Mouse (Mus musculus): ENCODE results near the gene Hoxa3. TPM values are rescaled to one million over a fixed set of nuclear protein-coding genes. Genes with fewer than 3 reads are reported as not detected.
A peak's percentile ranks its signal among the peaks of the same experiment; 100 is the strongest.

Gene Hoxa3
- polyA plus RNA-seq, 1 experiment from 2014 or later: 6.6 TPM

GRCm38 (mm10) chr6:52221993-52222685 lies 9.0 kb upstream of the Hoxa3 start:
- Histone ChIP-seq H3K36me3 (ENCODE audit: control insufficient read depth, insufficient read depth, low read length) (no peaks in the 10 kb centered on the region), H3K27ac (ENCODE audit: low read length) (no peak overlapping the region), H3K4me1 (replicated peaks; ENCODE audit: control insufficient read depth, insufficient read depth, low read length) (peaks cover 12% of the 10 kb centered on the region), H3K9me3 (ENCODE audit: control insufficient read depth, low read length) (no peaks in the 10 kb centered on the region), H3K4me3 (ENCODE audit: low read length) (peak overlapping the region; percentile 69), H3K9ac (ENCODE audit: low read length) (peak overlapping the region; percentile 30; the same call in 1 of the 2 replicates), H3K27me3 (ENCODE audit: control insufficient read depth, insufficient read depth, low read depth, low read length) (peaks cover 93% of the 10 kb centered on the region), H3K4me2 (ENCODE audit: low read depth, low read length) (peak overlapping the region; percentile 97)
- ATAC-seq (ENCODE audit: low read depth): no peak
- 22% methylated on average over 21 of the region's 21 CpGs for WGBS

- Histone ChIP-seq H3K4me1 (replicated peaks; ENCODE audit: control insufficient read depth, insufficient read depth, low read length) (peaks cover 17% of the 10 kb centered on the region), H3K9ac (ENCODE audit: low read length) (peak within 1 kb of the TSS; percentile 79), H3K4me3 (ENCODE audit: low read length) (peak within 1 kb of the TSS; percentile 69), H3K27me3 (ENCODE audit: control insufficient read depth, insufficient read depth, low read depth, low read length) (peaks cover 93% of the 10 kb centered on the region), H3K27ac (ENCODE audit: low read length) (no peak within 1 kb of the TSS; the same call in 1 of the 2 replicates), H3K4me2 (ENCODE audit: low read depth, low read length) (peak within 1 kb of the TSS; percentile 97), H3K9me3 (ENCODE audit: control insufficient read depth, low read length) (no peaks in the 10 kb centered on the region), H3K36me3 (ENCODE audit: control insufficient read depth, insufficient read depth, low read length) (no peaks in the 10 kb centered on the region)
- ATAC-seq (ENCODE audit: low read depth): peak; percentile 59
- 2% methylated on average over 46 of the region's 46 CpGs for WGBS
These were observed 8.3 kb upstream of the Hoxa3 start, which contains the start of gene Hoxa7 for GRCm38 (mm10) chr6:52221337-52221992. Gene Hoxa7, minus strand, starts transcription at chr6:52221854.

GRCm38 (mm10) chr6:52220865-52221310 lies 7.8 kb upstream of the Hoxa3 start:
- 26% methylated on average over 12 of the region's 12 CpGs for WGBS
- peak overlapping the region; percentile 79 for H3K9ac ChIP-seq (ENCODE audit: low read length)
- no peaks in the 10 kb centered on the region for H3K36me3 ChIP-seq (ENCODE audit: control insufficient read depth, insufficient read depth, low read length)
- H3K4me2 ChIP-seq (ENCODE audit: low read depth, low read length): peak overlapping the region; percentile 97
- peak overlapping the region; percentile 69 for H3K4me3 ChIP-seq (ENCODE audit: low read length)
- ATAC-seq (ENCODE audit: low read depth): no peak
- H3K27me3 ChIP-seq (ENCODE audit: control insufficient read depth, insufficient read depth, low read depth, low read length): peaks cover 93% of the 10 kb centered on the region
- no peaks in the 10 kb centered on the region for H3K9me3 ChIP-seq (ENCODE audit: control insufficient read depth, low read length)
- peaks cover 14% of the 10 kb centered on the region for H3K4me1 ChIP-seq (replicated peaks; ENCODE audit: control insufficient read depth, insufficient read depth, low read length)
- no peak overlapping the region for H3K27ac ChIP-seq (ENCODE audit: low read length)

GRCm38 (mm10) chr6:52220003-52220864 lies 7.1 kb upstream of the Hoxa3 start:
- Histone ChIP-seq H3K9ac (ENCODE audit: low read length) (no peak overlapping the region), H3K9me3 (ENCODE audit: control insufficient read depth, low read length) (no peaks in the 10 kb centered on the region), H3K27ac (ENCODE audit: low read length) (no peak overlapping the region), H3K36me3 (ENCODE audit: control insufficient read depth, insufficient read depth, low read length) (no peaks in the 10 kb centered on the region), H3K4me3 (ENCODE audit: low read length) (no peak overlapping the region), H3K4me1 (replicated peaks; ENCODE audit: control insufficient read depth, insufficient read depth, low read length) (peaks cover 12% of the 10 kb centered on the region), H3K4me2 (ENCODE audit: low read depth, low read length) (no peak overlapping the region), H3K27me3 (ENCODE audit: control insufficient read depth, insufficient read depth, low read depth, low read length) (peaks cover 93% of the 10 kb centered on the region)
- ATAC-seq (ENCODE audit: low read depth): no peak
- WGBS: 50% methylated on average over 32 of the region's 32 CpGs

- WGBS: 57% methylated on average over 9 of the region's 9 CpGs
- Histone ChIP-seq H3K4me2 (ENCODE audit: low read depth, low read length) (no peak overlapping the region), H3K27me3 (ENCODE audit: control insufficient read depth, insufficient read depth, low read depth, low read length) (peaks cover 93% of the 10 kb centered on the region), H3K4me1 (replicated peaks; ENCODE audit: control insufficient read depth, insufficient read depth, low read length) (peaks cover 12% of the 10 kb centered on the region), H3K9me3 (ENCODE audit: control insufficient read depth, low read length) (no peaks in the 10 kb centered on the region), H3K4me3 (ENCODE audit: low read length) (no peak overlapping the region), H3K27ac (ENCODE audit: low read length) (no peak overlapping the region), H3K9ac (ENCODE audit: low read length) (no peak overlapping the region), H3K36me3 (ENCODE audit: control insufficient read depth, insufficient read depth, low read length) (no peaks in the 10 kb centered on the region)
- no peak for ATAC-seq (ENCODE audit: low read depth)
These were observed 6.3 kb upstream of the Hoxa3 start for GRCm38 (mm10) chr6:52219234-52219942.

GRCm38 (mm10) chr6:52218643-52219215 lies 5.6 kb upstream of the Hoxa3 start:
- 25% methylated on average over 14 of the region's 14 CpGs for WGBS
- H3K4me3 ChIP-seq (ENCODE audit: low read length): no peak overlapping the region

GRCm38 (mm10) chr6:52217895-52218642 lies 4.9 kb upstream of the Hoxa3 start:
- no peaks in the 10 kb centered on the region for H3K9me3 ChIP-seq (ENCODE audit: control insufficient read depth, low read length)
- H3K4me3 ChIP-seq (ENCODE audit: low read length): peak overlapping the region; percentile 54
- no peak; the same call in 1 of the 2 replicates for ATAC-seq (ENCODE audit: low read depth)
- no peak overlapping the region for H3K27ac ChIP-seq (ENCODE audit: low read length)
- peaks cover 93% of the 10 kb centered on the region for H3K27me3 ChIP-seq (ENCODE audit: control insufficient read depth, insufficient read depth, low read depth, low read length)
- peaks cover 12% of the 10 kb centered on the region for H3K4me1 ChIP-seq (replicated peaks; ENCODE audit: control insufficient read depth, insufficient read depth, low read length)
- peak overlapping the region; percentile 62 for H3K4me2 ChIP-seq (ENCODE audit: low read depth, low read length)
- H3K36me3 ChIP-seq (ENCODE audit: control insufficient read depth, insufficient read depth, low read length): no peaks in the 10 kb centered on the region
- peak overlapping the region; percentile 51 for H3K9ac ChIP-seq (ENCODE audit: low read length)
- 11% methylated on average over 23 of the region's 23 CpGs for WGBS

More at GRCm38 (mm10) chr6:52218643-52219215, 5.6 kb upstream of the Hoxa3 start:
- Histone ChIP-seq H3K27ac (ENCODE audit: low read length) (no peak overlapping the region), H3K4me1 (replicated peaks; ENCODE audit: control insufficient read depth, insufficient read depth, low read length) (peaks cover 12% of the 10 kb centered on the region), H3K9me3 (ENCODE audit: control insufficient read depth, low read length) (no peaks in the 10 kb centered on the region), H3K4me2 (ENCODE audit: low read depth, low read length) (no peak overlapping the region), H3K27me3 (ENCODE audit: control insufficient read depth, insufficient read depth, low read depth, low read length) (peaks cover 93% of the 10 kb centered on the region), H3K9ac (ENCODE audit: low read length) (no peak overlapping the region), H3K36me3 (ENCODE audit: control insufficient read depth, insufficient read depth, low read length) (no peaks in the 10 kb centered on the region)
- ATAC-seq (ENCODE audit: low read depth): no peak

GRCm38 (mm10) chr6:52217459-52217768 lies 4.3 kb upstream of the Hoxa3 start:
- WGBS: 0% methylated on average over 25 of the region's 25 CpGs
- Histone ChIP-seq H3K4me1 (replicated peaks; ENCODE audit: control insufficient read depth, insufficient read depth, low read length) (peaks cover 12% of the 10 kb centered on the region), H3K4me2 (ENCODE audit: low read depth, low read length) (peak overlapping the region; percentile 62), H3K27me3 (ENCODE audit: control insufficient read depth, insufficient read depth, low read depth, low read length) (peaks cover 93% of the 10 kb centered on the region), H3K9me3 (ENCODE audit: control insufficient read depth, low read length) (no peaks in the 10 kb centered on the region), H3K36me3 (ENCODE audit: control insufficient read depth, insufficient read depth, low read length) (no peaks in the 10 kb centered on the region), H3K9ac (ENCODE audit: low read length) (peak overlapping the region; percentile 51), H3K4me3 (ENCODE audit: low read length) (peak overlapping the region; percentile 54), H3K27ac (ENCODE audit: low read length) (no peak overlapping the region)
- ATAC-seq (ENCODE audit: low read depth): peak; percentile 59
